Mouse (Mus musculus) myocyte (in vitro differentiated cells): ENCODE measurements around the gene Rps6kl1.

Experiments
- CEBPB ChIP-seq: IDR thresholded peaks from 2 replicates; pipeline ENCODE4 v1.6.1; 2011; ENCODE audit warnings: mild to moderate bottlenecking, moderate library complexity; ENCODE audit not compliant: poor library complexity, insufficient read depth, severe bottlenecking
- MAX ChIP-seq: IDR thresholded peaks from one replicate; pipeline ENCODE4 v1.6.1; 2011; ENCODE audit warnings: low read depth, mild to moderate bottlenecking, control low read depth
- MYOG ChIP-seq, 3 experiments: IDR thresholded peaks; one replicate each; pipeline ENCODE4 v1.6.1; 2011; ENCODE audit warnings: control low read depth in 2 of 3, low read depth in 2 of 3, mild to moderate bottlenecking in 2 of 3; ENCODE audit not compliant: insufficient read length in 2 of 3, control insufficient read depth in 1 of 3, insufficient read depth in 1 of 3
- POLR2A ChIP-seq: IDR thresholded peaks from one replicate; pipeline ENCODE4 v1.6.1; 2011; ENCODE audit warnings: low read depth, mild to moderate bottlenecking, control low read depth, moderate library complexity; ENCODE audit not compliant: insufficient read length
- SRF ChIP-seq: IDR thresholded peaks from one replicate; pipeline ENCODE4 v1.6.1; 2011; ENCODE audit warnings: low read depth; ENCODE audit not compliant: control insufficient read depth, insufficient read length
- TCF3 ChIP-seq: IDR thresholded peaks from one replicate; pipeline ENCODE4 v1.6.1; 2011; ENCODE audit warnings: low read depth, control low read depth; ENCODE audit not compliant: insufficient read length

GRCm38 (mm10) chr12:85124751-85125150 is 26.3 kb downstream of the Rps6kl1 start:
- no peak for TF ChIP-seq MYOG (IDR thresholded peaks at IDR 0.05; ENCODE audit: control insufficient read depth in 1 of 3, insufficient read depth in 1 of 3, insufficient read length in 2 of 3, low read depth in 2 of 3)
- no peak for TF ChIP-seq CEBPB
- TF ChIP-seq SRF: no peak
- no peak for TF ChIP-seq POLR2A
- no peak for TF ChIP-seq MAX
- no peak for TF ChIP-seq TCF3
